Mouse (Mus musculus): Measurements from ENCODE around the gene Epha7. TPM values are rescaled to one million over a fixed set of nuclear protein-coding genes. Genes with fewer than 3 reads are reported as not detected.
A peak's percentile ranks its signal among the peaks of the same experiment; 100 is the strongest.

Epha7 gene
- total RNA-seq, 2 experiments from 2014 or later, result 77.7 to 82.8 TPM

GRCm38 (mm10) chr4:28889630-28890029, 76.7 kb downstream of the Epha7 start:
- no peak for DNase-seq (ENCODE audit: extremely low spot score in 1 of 2, low spot score in 2 of 2)
- intact Hi-C loops (cut with DNase I), result no loop called here

DNA sequence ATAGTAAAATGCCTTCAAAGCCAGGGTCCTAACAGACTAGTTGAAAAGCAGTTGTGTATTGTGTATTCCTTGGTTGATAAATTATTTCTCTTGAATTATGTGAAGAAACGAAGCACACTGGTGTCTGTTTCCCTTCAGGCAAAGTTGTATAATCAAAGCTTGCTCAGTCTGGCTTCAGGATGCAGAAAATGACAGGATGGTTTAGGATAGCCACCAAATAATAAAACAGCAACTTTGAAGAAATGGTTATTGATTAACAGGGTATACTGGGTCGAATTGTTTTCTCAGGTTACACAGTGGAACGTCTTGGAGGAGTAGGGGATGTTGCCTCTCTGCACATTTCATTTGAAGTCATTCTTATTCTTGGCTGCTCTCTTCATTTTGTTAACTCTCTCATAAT, 77.2 kb downstream of the Epha7 start:
- no peak for DNase-seq (ENCODE audit: extremely low spot score in 1 of 2, low spot score in 2 of 2)
- intact Hi-C loops (cut with DNase I), result no loop called here

DNA sequence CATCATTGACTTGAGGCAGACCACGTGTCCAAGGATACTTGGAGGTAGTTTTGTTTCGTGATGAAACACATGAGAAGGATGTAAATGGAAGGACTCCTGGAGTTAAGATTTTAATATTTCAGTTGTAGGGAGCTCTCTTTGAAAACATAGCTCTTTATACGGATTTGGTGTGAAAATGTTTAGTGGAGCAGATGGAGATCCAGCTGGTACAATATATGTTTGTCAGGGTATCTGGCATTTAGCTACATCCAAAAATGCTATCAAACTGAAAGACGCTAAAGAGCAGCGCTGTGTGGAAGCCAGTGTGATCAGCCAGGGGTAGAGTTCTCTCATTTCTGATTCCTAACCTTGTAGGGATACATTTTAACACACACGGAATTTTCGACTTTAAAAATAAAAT, 82.5 kb downstream of the Epha7 start:
- intact Hi-C loops (cut with DNase I), result no loop called here

GRCm38 (mm10) chr4:28899373-28899772, 86.4 kb downstream of the Epha7 start:
- DNase-seq (ENCODE audit: extremely low spot score in 1 of 2, low spot score in 2 of 2), result no peak
- intact Hi-C loops (cut with DNase I), result no loop called here

More for the DNA sequence above, 82.5 kb downstream of the Epha7 start:
- peak in 1 of 2 experiments; percentile 58 for DNase-seq (ENCODE audit: extremely low spot score in 1 of 2, low spot score in 2 of 2)

DNA sequence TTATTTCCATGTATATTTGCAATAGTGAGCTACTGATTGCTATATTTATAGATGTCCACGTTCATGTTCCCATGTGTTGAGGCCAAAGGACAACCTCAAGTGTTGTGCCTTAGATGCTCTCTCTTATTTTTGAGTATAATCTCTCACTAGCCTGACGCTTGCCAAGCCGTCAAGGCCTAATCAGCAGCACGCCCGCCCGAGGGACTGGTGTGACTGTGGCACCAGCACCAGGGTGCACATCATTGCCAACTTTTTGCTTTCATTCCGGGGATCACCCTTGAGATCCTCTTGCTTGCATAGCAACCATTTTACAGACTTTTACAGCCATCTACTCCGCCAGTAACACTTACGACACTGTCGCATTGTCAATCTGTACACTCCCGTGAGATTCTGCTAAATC, 86.9 kb downstream of the Epha7 start:
- DNase-seq (ENCODE audit: extremely low spot score in 1 of 2, low spot score in 2 of 2), result no peak
- intact Hi-C loops (cut with DNase I), result no loop called here

DNA sequence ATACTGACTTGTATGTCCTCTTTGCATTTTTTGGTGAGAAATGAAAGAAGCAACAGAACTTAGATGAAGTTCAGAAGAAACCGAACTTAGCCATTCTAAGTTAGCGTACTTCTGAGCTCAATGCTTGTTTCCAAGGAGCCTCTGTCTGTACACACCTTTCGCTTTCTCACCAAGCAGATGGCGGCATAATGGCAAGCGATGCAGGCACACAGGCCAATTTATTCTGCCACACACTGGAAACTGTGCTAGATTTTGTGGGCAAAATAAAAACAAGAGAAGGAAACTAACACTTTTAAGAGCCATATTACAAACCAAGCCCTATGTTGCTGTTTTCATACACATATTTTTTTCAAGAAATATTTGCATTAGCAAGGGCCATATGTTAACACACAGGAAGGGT, 88.6 kb downstream of the Epha7 start:
- DNase-seq (ENCODE audit: extremely low spot score in 1 of 2, low spot score in 2 of 2), result no peak
- intact Hi-C loops (cut with DNase I), result no loop called here

- no peak for DNase-seq (ENCODE audit: extremely low spot score in 1 of 2, low spot score in 2 of 2)
- intact Hi-C loops (cut with DNase I), result no loop called here
These were observed 89.2 kb downstream of the Epha7 start for GRCm38 (mm10) chr4:28902004-28902704.

GRCm38 (mm10) chr4:28906985-28907384, 94.1 kb downstream of the Epha7 start:
- intact Hi-C loops (cut with DNase I), result no loop called here
- no peak for DNase-seq (ENCODE audit: extremely low spot score in 1 of 2, low spot score in 2 of 2)

GRCm38 (mm10) chr4:28910127-28910526, 97.2 kb downstream of the Epha7 start:
- no peak for DNase-seq (ENCODE audit: extremely low spot score in 1 of 2, low spot score in 2 of 2)
- intact Hi-C loops (cut with DNase I), result no loop called here

- intact Hi-C loops (cut with DNase I), result no loop called here
- DNase-seq (ENCODE audit: extremely low spot score in 1 of 2, low spot score in 2 of 2), result no peak
These were observed 99.1 kb downstream of the Epha7 start for GRCm38 (mm10) chr4:28912028-28912427.

GRCm38 (mm10) chr4:28913613-28914012, 100.7 kb downstream of the Epha7 start:
- no peak for DNase-seq (ENCODE audit: extremely low spot score in 1 of 2, low spot score in 2 of 2)
- intact Hi-C loops (cut with DNase I), result no loop called here

DNA sequence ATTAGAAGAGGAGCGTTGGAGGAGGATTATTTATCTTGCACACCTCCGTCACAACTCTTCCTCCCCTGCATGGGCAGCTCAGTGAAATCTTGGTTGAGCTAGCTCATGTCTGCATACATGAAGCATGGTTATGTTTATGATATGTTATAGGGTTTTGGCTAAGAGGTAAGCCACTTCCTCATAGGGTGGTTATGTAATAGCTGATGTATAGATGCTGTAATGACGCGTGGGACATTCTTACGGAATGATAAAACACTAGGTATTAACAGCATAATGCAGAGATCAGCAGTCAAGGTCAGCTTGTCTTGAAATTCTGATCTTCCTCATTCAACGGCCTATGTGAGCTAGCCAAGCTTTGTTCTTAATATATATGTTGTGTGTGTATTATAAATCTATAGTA, 107.7 kb downstream of the Epha7 start:
- intact Hi-C loops (cut with DNase I), result no loop called here
- no peak for DNase-seq (ENCODE audit: extremely low spot score in 1 of 2, low spot score in 2 of 2)

DNA sequence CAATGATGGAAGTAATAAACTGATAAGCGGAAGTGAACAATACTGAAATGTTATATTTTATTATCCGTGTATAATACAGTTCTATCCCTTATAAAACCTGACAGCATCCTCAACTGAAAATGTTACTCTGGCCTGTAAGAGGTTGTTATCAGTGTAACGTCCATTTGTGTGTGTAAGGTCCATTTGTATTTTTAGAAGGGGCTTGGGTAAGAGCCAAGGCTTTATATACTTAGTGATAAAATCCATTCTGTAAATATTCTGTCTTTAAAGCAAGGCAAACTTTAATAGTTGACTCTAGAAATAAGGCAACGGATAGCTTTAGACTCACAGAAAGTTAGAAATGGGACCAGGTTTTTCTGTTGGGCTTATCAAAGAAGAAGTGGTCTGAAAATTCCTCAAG, 113.1 kb downstream of the Epha7 start:
- intact Hi-C loops (cut with DNase I), result no loop called here
- DNase-seq (ENCODE audit: extremely low spot score in 1 of 2, low spot score in 2 of 2), result no peak

- DNase-seq (ENCODE audit: extremely low spot score in 1 of 2, low spot score in 2 of 2), result no peak
- intact Hi-C loops (cut with DNase I), result loop anchor here (10.0 kb wide), 1 partner anchor 109 kb away; no protein-coding TSS in a partner anchor
These were observed 120.5 kb downstream of the Epha7 start for GRCm38 (mm10) chr4:28933431-28933830.

DNA sequence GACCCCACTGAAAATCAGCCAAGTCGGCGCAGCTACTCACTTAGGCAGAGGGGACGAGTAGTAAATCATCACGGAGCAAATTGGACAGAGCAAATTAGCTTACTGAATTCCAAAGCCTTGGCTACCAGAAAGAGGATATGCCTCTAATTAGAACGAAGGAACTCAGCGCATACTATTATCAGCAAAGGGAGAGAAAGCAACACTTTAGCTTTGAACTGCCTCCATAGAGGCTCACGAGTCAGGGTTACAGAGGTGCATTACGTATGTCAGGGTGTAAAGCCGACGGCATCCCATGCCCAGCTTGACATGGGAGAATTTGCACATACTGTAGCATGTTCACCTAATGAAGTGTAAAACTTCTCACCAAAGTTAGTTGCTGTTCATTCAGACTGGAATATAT, 121.9 kb downstream of the Epha7 start:
- intact Hi-C loops (cut with DNase I), result loop anchor here (10.0 kb wide), 1 partner anchor 110 kb away; no protein-coding TSS in a partner anchor
- no peak for DNase-seq (ENCODE audit: extremely low spot score in 1 of 2, low spot score in 2 of 2)

DNA sequence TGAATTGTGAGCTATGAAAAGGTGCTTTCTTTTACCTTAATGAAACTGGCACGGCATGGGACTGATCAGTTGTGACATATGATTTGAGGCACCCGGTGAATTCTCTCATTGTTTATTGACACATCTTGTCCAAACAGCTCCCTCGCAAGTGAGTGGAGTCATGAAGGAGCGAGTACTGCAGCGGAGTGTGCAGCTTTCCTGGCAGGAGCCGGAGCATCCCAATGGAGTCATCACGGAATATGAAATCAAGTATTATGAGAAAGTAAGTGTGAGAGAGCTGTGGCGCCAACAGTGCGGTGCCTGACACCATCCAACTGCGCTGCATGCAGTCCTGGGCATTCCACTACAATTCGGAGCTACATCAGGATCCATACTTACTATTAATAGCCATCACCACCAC, 122.6 kb downstream of the Epha7 start:
- peak in 1 of 2 experiments; percentile 12 for DNase-seq (ENCODE audit: extremely low spot score in 1 of 2, low spot score in 2 of 2)
- intact Hi-C loops (cut with DNase I), result loop anchor here (10.0 kb wide), 1 partner anchor 111 kb away; no protein-coding TSS in a partner anchor

- no peak for DNase-seq (ENCODE audit: extremely low spot score in 1 of 2, low spot score in 2 of 2)
- intact Hi-C loops (cut with DNase I), result no loop called here
These were observed 127.8 kb downstream of the Epha7 start for GRCm38 (mm10) chr4:28940710-28941109.

DNA sequence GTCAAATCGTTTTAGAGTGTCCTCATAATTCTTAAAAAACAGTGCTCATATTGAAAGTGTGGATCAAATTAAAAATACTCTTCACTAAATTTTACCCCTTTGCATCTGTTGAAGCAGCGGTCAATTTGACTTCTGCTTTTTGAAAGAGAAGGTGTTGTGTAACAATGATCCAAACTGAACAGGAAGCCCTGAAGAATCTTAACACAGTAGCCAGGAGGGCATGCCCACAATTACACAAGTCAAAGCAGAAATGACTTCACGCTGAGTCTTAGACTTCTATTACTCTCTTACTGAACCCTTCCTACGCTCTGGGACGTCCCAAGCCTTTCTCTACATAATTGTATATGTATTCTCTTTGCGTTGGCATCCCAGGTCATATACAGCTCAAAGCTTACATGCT, 131.3 kb downstream of the Epha7 start:
- no peak for DNase-seq (ENCODE audit: extremely low spot score in 1 of 2, low spot score in 2 of 2)

GRCm38 (mm10) chr4:28960889-28961560, 148.1 kb downstream of the Epha7 start:
- no peak for DNase-seq (ENCODE audit: extremely low spot score in 1 of 2, low spot score in 2 of 2)
- intact Hi-C loops (cut with DNase I), result no loop called here

More for the DNA sequence above, 131.3 kb downstream of the Epha7 start:
- intact Hi-C loops (cut with DNase I), result no loop called here

GRCm38 (mm10) chr4:28967584-28968315, 154.8 kb downstream of the Epha7 start:
- intact Hi-C loops (cut with DNase I), result no loop called here
- DNase-seq (ENCODE audit: extremely low spot score in 1 of 2, low spot score in 2 of 2), result no peak

All from left cerebral cortex, postnatal 10 days (tissue).